Mouse (Mus musculus): ENCODE data around the gene Smim23. TPM values are rescaled to one million over a fixed set of nuclear protein-coding genes. Genes with fewer than 3 reads are reported as not detected.

Gene Smim23
- polyA plus RNA-seq (2012; rRNA removed; ENCODE audit: low replicate concordance), result not detected in 2 replicates

GRCm38 (mm10) chr11:32824505-32824904 is at the start of gene Smim23:
TSS of gene Smim23 (minus strand) at chr11:32824605.

Other genes with a start within 250 kb of the Smim23 start
- 45.2 and 79.5 TPM in 2 replicates for gene Fbxw11, start 181.9 kb downstream of the Smim23 start, polyA plus RNA-seq (2012; rRNA removed; ENCODE audit: low replicate concordance)